Mouse (Mus musculus) E14TG2a.4 (cell line): ENCODE measurements around the gene Slc12a4.

Experiments used
- CTCF ChIP-seq: conservative IDR thresholded peaks from 2 replicates; pipeline ENCODE4 v1.5.1; 2014; ENCODE audit warnings: low read length
- POU5F1 ChIP-seq: IDR thresholded peaks from 2 replicates; pipeline ENCODE4 v1.6.1; 2014; ENCODE audit warnings: low read length, borderline replicate concordance

DNA sequence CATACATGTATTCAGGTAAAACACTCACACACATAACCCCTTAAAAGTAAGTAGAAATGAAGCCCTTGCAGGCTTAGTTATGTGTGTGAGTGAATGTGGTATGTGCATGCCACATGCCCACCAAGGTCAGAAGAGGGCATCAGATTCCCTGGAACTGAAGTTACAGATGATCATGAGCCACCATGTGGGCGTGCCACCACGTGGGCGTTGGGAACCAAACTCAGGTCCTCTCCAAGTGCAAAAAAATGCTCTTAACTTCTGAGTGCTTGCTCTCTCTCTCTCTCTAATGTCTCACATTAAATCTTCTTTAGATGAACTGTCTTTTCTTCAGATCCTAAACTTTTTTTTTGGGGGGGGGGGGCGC, 27.6 kb downstream of the Slc12a4 start, which contains the start of gene Psmb10:
- TF ChIP-seq CTCF (no peak), POU5F1 (no peak)
